Mouse (Mus musculus) CH12.LX (cell line): ENCODE results near the gene Hdhd3. TPM values are rescaled to one million over a fixed set of nuclear protein-coding genes. Genes with fewer than 3 reads are reported as not detected.
A peak's percentile ranks its signal among the peaks of the same experiment; 100 is the strongest.

Source experiments
- DNase-seq: peaks from one replicate; pipeline ENCODE4 v3.0.0-alpha.2; 2013; ENCODE audit errors: extremely low read depth
- H3K27ac ChIP-seq: 2 replicates; pipeline ENCODE4 v1.5.1; 2012; ENCODE audit warnings: low read depth, mild to moderate bottlenecking, control low read depth, moderate library complexity; ENCODE audit not compliant: insufficient read depth
- H3K27me3 ChIP-seq: replicated peaks from 2 replicates; pipeline ENCODE3; 2012; ENCODE audit warnings: inconsistent platforms
- H3K36me3 ChIP-seq, 2 experiments: replicated peaks in 1 of 2; 2 replicates each; pipeline versions ENCODE3 to v1.6.1; 2012; ENCODE audit warnings: inconsistent platforms in 1 of 2, low read length in 1 of 2, mild to moderate bottlenecking in 1 of 2, mixed read lengths in 1 of 2, moderate library complexity in 1 of 2; ENCODE audit not compliant: control insufficient read depth in 1 of 2, insufficient read depth in 1 of 2
- H3K4me1 ChIP-seq, 2 experiments: 2 replicates each; pipeline ENCODE4 v1.6.1; 2012; ENCODE audit warnings: inconsistent platforms in 1 of 2, moderate library complexity in 1 of 2; ENCODE audit not compliant: insufficient read depth in 2 of 2, control insufficient read depth in 1 of 2
- H3K4me2 ChIP-seq: 2 replicates; pipeline ENCODE4 v1.6.1; 2012; ENCODE audit warnings: low read depth, mild to moderate bottlenecking, control low read depth; ENCODE audit not compliant: poor library complexity, insufficient read depth, severe bottlenecking
- H3K4me3 ChIP-seq, 3 experiments: fragments of 150-350 bp in 1 of 3; sonication (generic) in 1 of 3; replicated peaks in 1 of 3; 2 replicates each; pipeline versions ENCODE3 to v1.5.1; 2011 to 2012; ENCODE audit warnings: low read depth in 2 of 3, low read length in 2 of 3, mild to moderate bottlenecking in 2 of 3, moderate library complexity in 2 of 3, control low read depth in 1 of 3, improper control_type of control experiment in 1 of 3, inconsistent platforms in 1 of 3, mixed read lengths in 1 of 3; ENCODE audit not compliant: poor library complexity in 1 of 3
- H3K79me2 ChIP-seq: replicated peaks from 2 replicates; pipeline ENCODE4 v1.6.1; 2012; ENCODE audit warnings: mild to moderate bottlenecking, moderate library complexity; ENCODE audit not compliant: control insufficient read depth, poor library complexity, insufficient read depth, severe bottlenecking; ENCODE audit errors: extremely low read depth
- H3K9ac ChIP-seq: 2 replicates; pipeline ENCODE4 v1.6.1; 2012; ENCODE audit warnings: low read depth, mild to moderate bottlenecking, control low read depth, moderate library complexity; ENCODE audit not compliant: insufficient read depth
- H3K9me3 ChIP-seq: replicated peaks from 2 replicates; pipeline ENCODE3; 2012; ENCODE audit warnings: low read length, inconsistent platforms, mixed read lengths
- CHD1 ChIP-seq: IDR thresholded peaks from 2 replicates; pipeline ENCODE4 v1.6.1; 2012; ENCODE audit warnings: low read depth, low read length, improper control_type of control experiment, inconsistent platforms
- ELF1 ChIP-seq: IDR thresholded peaks from 2 replicates; pipeline ENCODE4 v1.6.1; 2014; ENCODE audit warnings: low read depth, mild to moderate bottlenecking, inconsistent platforms, low read length, improper control_type of control experiment
- GABPA ChIP-seq: IDR thresholded peaks from 2 replicates; pipeline ENCODE4 v1.6.1; 2012; ENCODE audit warnings: low read depth, low read length, improper control_type of control experiment, inconsistent platforms; ENCODE audit not compliant: insufficient replicate concordance
- HCFC1 ChIP-seq: IDR thresholded peaks from 2 replicates; pipeline ENCODE4 v1.6.1; 2012; ENCODE audit warnings: low read depth, mild to moderate bottlenecking, inconsistent platforms, low read length, improper control_type of control experiment
- IRF4 ChIP-seq: IDR thresholded peaks from 2 replicates; pipeline ENCODE4 v1.6.1; 2014; ENCODE audit warnings: low read depth, mild to moderate bottlenecking, inconsistent platforms, low read length, improper control_type of control experiment
- MAFK ChIP-seq: IDR thresholded peaks from 2 replicates; pipeline ENCODE4 v1.6.1; 2011; ENCODE audit warnings: low read length, improper control_type of control experiment; ENCODE audit not compliant: insufficient replicate concordance
- MXI1 ChIP-seq: IDR thresholded peaks from 2 replicates; pipeline ENCODE4 v1.6.1; 2011; ENCODE audit warnings: mild to moderate bottlenecking, low read depth, low read length, improper control_type of control experiment
- MYC ChIP-seq: IDR thresholded peaks from 2 replicates; pipeline ENCODE4 v1.6.1; 2011; ENCODE audit warnings: low read depth, mild to moderate bottlenecking, improper control_type of control experiment, low read length
- PAX5 ChIP-seq: IDR thresholded peaks from 2 replicates; pipeline ENCODE4 v1.6.1; 2012; ENCODE audit warnings: low read length, inconsistent platforms, mixed read lengths
- RCOR1 ChIP-seq: conservative IDR thresholded peaks from 2 replicates; pipeline ENCODE4 v1.6.1; 2012; ENCODE audit warnings: low read depth, mild to moderate bottlenecking, inconsistent platforms, low read length, improper control_type of control experiment
- SMC3 ChIP-seq: IDR thresholded peaks from 2 replicates; pipeline ENCODE4 v1.6.1; 2011; ENCODE audit warnings: low read depth, low read length, improper control_type of control experiment
- TBP ChIP-seq: conservative IDR thresholded peaks from 2 replicates; pipeline ENCODE4 v1.6.1; 2011; ENCODE audit warnings: low read depth, low read length, improper control_type of control experiment
- UBTF ChIP-seq: IDR thresholded peaks from 2 replicates; pipeline ENCODE4 v1.6.1; 2012; ENCODE audit warnings: low read depth, mild to moderate bottlenecking, inconsistent platforms, low read length, improper control_type of control experiment, moderate library complexity
- ZC3H11A ChIP-seq: IDR thresholded peaks from 2 replicates; pipeline ENCODE4 v1.6.1; 2012; ENCODE audit warnings: low read depth, mild to moderate bottlenecking, inconsistent platforms, low read length, improper control_type of control experiment
- ZKSCAN1 ChIP-seq: IDR thresholded peaks from 2 replicates; pipeline ENCODE4 v1.6.1; 2012; ENCODE audit warnings: low read depth, inconsistent platforms, low read length, improper control_type of control experiment, borderline replicate concordance
- ZMIZ1 ChIP-seq: IDR thresholded peaks from 2 replicates; pipeline ENCODE4 v1.6.1; 2012; ENCODE audit warnings: low read depth, mild to moderate bottlenecking, inconsistent platforms, low read length, improper control_type of control experiment
- ZNF384 ChIP-seq: IDR thresholded peaks from 2 replicates; pipeline ENCODE4 v1.6.1; 2012; ENCODE audit warnings: low read depth, low read length, improper control_type of control experiment, inconsistent platforms
- dilution Hi-C: fragments of 300-500 bp; cut with MboI; formaldehyde crosslinking; loops from 2 replicates; pipeline ENCODE4 v1.14.3; 2020; ENCODE audit warnings: low sequenced_read_pairs; ENCODE audit not compliant: extremely low pct_unique_long_range_greater_than_20kb, extremely low pct_ligation_motif_present
- in situ Hi-C: fragments of 300-500 bp; cut with MboI; formaldehyde crosslinking; loops from 3 replicates; pipeline ENCODE4 v1.14.3; 2019; ENCODE audit warnings: low sequenced_read_pairs, low pct_ligation_motif_present, low pct_unique_long_range_greater_than_20kb, mixed read lengths
- polyA plus RNA-seq: library from polyadenylated mRNA; unstranded; fragments of >175 nt; gene quantifications from 2 replicates; pipeline ENCODE4 v1.2.1, GENCODE M21; 2012; ENCODE audit warnings: low read depth; ENCODE audit not compliant: insufficient read length
- total RNA-seq, 2 experiments: library from RNA; depleted of rRNA; stranded (reverse); fragments of 300-350 nt in 1 of 2; fragments of >200 nt in 1 of 2; gene quantifications; 2 replicates each; pipeline ENCODE4 v1.2.3; 2012 to 2014

Gene Hdhd3
- total and polyA plus RNA-seq, 3 experiments, result 4.5 to 4.7 (median 4.7) TPM

DNA sequence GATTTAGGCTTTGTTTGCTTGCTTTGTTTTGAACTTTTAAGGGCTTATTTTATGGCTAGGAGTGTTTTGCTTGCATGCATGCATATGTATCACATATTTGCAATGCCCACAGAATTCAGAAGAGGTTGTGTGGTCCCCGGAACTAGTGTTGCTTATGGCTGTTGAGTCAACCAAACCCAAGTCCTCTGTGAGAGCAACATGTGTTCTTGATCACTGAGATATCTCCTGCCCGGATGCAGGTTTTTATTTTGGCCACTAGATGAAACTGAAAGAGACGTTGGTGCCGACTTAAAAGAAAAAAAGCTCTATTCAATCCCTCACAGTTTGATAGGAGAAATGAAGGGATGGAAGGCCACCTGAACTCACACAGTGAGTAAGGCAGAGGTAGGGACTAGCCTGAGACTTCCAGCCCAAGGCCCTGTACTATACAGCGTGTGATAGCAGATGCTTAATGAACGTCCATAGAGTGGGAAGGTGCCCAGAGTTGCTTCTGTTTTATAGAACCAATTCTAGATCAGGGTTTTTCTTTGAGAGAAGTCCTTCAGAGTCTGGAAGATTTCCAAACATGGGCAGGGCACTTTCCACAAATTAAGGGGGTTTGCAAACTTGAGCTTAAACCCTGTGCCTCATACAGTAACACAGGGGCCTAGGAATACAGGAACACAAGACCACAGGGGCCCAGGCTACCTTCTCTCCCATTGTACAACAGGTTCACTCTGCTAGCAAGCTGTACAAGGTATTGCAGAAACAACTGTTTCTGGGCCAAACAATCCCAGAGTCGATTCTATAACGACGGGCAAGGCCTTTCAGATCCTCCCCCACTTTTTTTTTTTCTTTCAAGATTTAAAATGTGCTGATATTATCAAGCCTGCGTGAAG lies 14.5 kb upstream of the Hdhd3 start:
- dilution Hi-C loops (no loop called here), in situ Hi-C loops (loop anchor here (10.0 kb wide), 1 partner anchor 173 kb away; no protein-coding TSS in a partner anchor)
- Histone ChIP-seq H3K36me3 (peaks cover 13 to 39% of the 10 kb centered on the region in 2 experiments), H3K9ac (peak overlapping the region; percentile 89), H3K27me3 (no peaks in the 10 kb centered on the region), H3K79me2 (no peaks in the 10 kb centered on the region; the same call in 1 of the 2 replicates), H3K9me3 (no peaks in the 10 kb centered on the region), H3K4me3 (peak overlapping the region in 2 of 3 experiments; percentile 61 to 83), H3K4me2 (peak overlapping the region; percentile 92), H3K4me1 (peaks cover 9 to 42% of the 10 kb centered on the region in 2 experiments), H3K27ac (no peak overlapping the region)
- DNase-seq, result no peak
- TF ChIP-seq MAFK, result no peak
- no peak for TF ChIP-seq CHD1
- TF ChIP-seq HCFC1, result no peak
- no peak for TF ChIP-seq TBP
- TF ChIP-seq UBTF, result no peak
- TF ChIP-seq MXI1, result peak; percentile 45; the same call in 1 of the 2 replicates
- no peak for TF ChIP-seq IRF4
- TF ChIP-seq MYC, result no peak
- TF ChIP-seq ZC3H11A, result no peak
- TF ChIP-seq SMC3, result no peak
- TF ChIP-seq ZNF384, result 0 out of 2 replicates have a peak, but pooled peaks have one; percentile 8
- no peak; the same call in 1 of the 2 replicates for TF ChIP-seq ELF1
- TF ChIP-seq RCOR1, result no peak
- no peak for TF ChIP-seq GABPA

DNA sequence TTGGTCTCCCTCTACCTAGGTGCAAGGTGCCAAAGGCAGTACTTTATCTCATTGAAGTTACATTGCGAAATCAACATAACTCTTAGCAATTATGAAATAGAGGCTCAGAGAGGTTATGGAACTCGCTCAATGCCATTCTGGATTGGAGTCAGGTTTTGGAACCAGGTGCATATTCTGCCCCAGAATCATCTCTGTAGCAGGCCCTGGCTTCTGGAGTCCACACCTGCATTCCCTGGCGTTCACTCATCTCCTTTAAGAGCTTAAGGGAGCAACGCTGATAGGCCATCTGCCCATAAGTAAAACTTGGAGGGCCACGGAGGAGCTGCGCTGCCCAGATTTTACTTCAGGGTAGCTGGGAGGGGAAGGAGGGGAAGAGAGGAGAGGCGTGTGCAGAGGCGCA lies 13.8 kb upstream of the Hdhd3 start:
- in situ Hi-C loops (loop anchor here (10.0 kb wide), 1 partner anchor 172 kb away; no protein-coding TSS in a partner anchor), dilution Hi-C loops (no loop called here)
- Histone ChIP-seq H3K4me3 (no peak overlapping the region), H3K9ac (no peak overlapping the region), H3K79me2 (no peaks in the 10 kb centered on the region; the same call in 1 of the 2 replicates), H3K36me3 (peaks cover 20 to 41% of the 10 kb centered on the region in 2 experiments), H3K9me3 (no peaks in the 10 kb centered on the region), H3K27me3 (no peaks in the 10 kb centered on the region), H3K4me2 (0 out of 2 replicates have a peak overlapping the region, but pooled peaks have one; percentile 92), H3K27ac (no peak overlapping the region), H3K4me1 (peaks cover 9 to 42% of the 10 kb centered on the region in 2 experiments)
- TF ChIP-seq ZKSCAN1 (no peak), MXI1 (no peak), ZNF384 (no peak), GABPA (no peak), PAX5 (no peak), ZMIZ1 (no peak), UBTF (no peak)
- DNase-seq, result no peak
